Mouse (Mus musculus) erythroblast, embryonic 14.5 days (primary cell): ENCODE results near the gene Gsk3b.

Experiments used
- GATA1 ChIP-seq: IDR thresholded peaks from 2 replicates; pipeline ENCODE4 v1.6.1; 2012; ENCODE audit warnings: low read length, inconsistent platforms, mixed read lengths
- TAL1 ChIP-seq: IDR thresholded peaks from 3 replicates; pipeline ENCODE4 v1.6.1; 2012; ENCODE audit warnings: low read length, inconsistent platforms, mixed read lengths

- TF ChIP-seq GATA1 = no peak
- TF ChIP-seq TAL1 = no peak
These were observed 198.6 kb downstream of the Gsk3b start for GRCm38 (mm10) chr16:38287357-38287756.
